Comparison of ENCODE assay signal across 28 mouse cellular contexts in the genomic region with DNA sequence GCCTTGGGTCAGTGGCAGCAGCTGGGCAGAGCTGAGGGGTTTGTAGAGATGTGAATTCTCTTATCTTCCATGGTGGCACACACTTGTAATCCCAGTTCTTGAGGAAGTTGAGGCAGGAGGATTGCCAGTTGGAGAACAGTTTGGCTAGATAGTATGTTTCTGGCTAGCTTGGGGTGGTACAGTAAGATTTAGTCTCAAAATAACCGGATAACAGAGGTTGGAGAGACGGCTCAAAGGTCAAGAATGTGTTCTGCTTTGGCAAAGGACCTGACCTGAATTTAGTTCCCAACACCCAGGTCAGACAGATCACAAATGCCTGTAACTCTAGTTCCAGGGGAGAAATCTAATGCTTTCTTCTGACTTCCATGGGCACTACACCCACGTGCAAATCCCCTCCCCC. TPM values are rescaled to one million over a fixed set of nuclear protein-coding genes. Genes with fewer than 3 reads are reported as not detected.
DNase-seq lines count a peak whose midpoint lies in the region; ATAC-seq lines count a peak whose summit lies in the region.
"Had no signal": no experiment of that assay in that cellular context is flagged by ENCODE, and none has a peak within 500 bp of the region (broad histone marks: within the 10 kb centered on the region; RNA-seq: fewer than 3 reads in every experiment).

No protein-coding gene starts in this region.

- H3K4me3 ChIP-seq in forebrain, embryonic 10.5 days = no peak overlapping the region
- H3K4me3 ChIP-seq in forebrain, embryonic 11.5 days (ENCODE audit: low read depth, low read length) = no peak overlapping the region
- no peak overlapping the region for H3K4me3 ChIP-seq in hindbrain, embryonic 10.5 days
- no peak overlapping the region for H3K4me3 ChIP-seq in hindbrain, embryonic 13.5 days
- H3K4me3 ChIP-seq in midbrain, embryonic 11.5 days (ENCODE audit: low read depth, low read length) = no peak overlapping the region
- no peak overlapping the region for H3K4me3 ChIP-seq in midbrain, embryonic 14.5 days (replicated peaks; ENCODE audit: low read depth, low read length)
- no peak overlapping the region for H3K4me3 ChIP-seq in intestine, embryonic 15.5 days (replicated peaks)
- H3K4me3 ChIP-seq: forebrain, embryonic 15.5 days; gastrocnemius, adult 2 months; heart, embryonic 10.5 days; layer of hippocampus, adult 2 months; myocyte; neural tube, embryonic 12.5 days had no signal

- WGBS in forebrain, embryonic 10.5 days = 63% methylated on average over 3 of the region's 3 CpGs
- 77% methylated on average over 3 of the region's 3 CpGs for WGBS in forebrain, embryonic 11.5 days
- 49% methylated on average over 3 of the region's 3 CpGs for WGBS in hindbrain, embryonic 10.5 days
- 70% methylated on average over 3 of the region's 3 CpGs for WGBS in hindbrain, embryonic 13.5 days
- 78% methylated on average over 3 of the region's 3 CpGs for WGBS in midbrain, embryonic 11.5 days
- 78% methylated on average over 3 of the region's 3 CpGs for WGBS in midbrain, embryonic 14.5 days
- WGBS in intestine, embryonic 15.5 days = 62% methylated on average over 3 of the region's 3 CpGs

- H3K27ac ChIP-seq in forebrain, embryonic 10.5 days = peak overlapping the region; percentile 62; the same call in 1 of the 2 replicates
- H3K27ac ChIP-seq in forebrain, embryonic 11.5 days (ENCODE audit: low read depth, low read length) = no peak overlapping the region
- peak overlapping the region; percentile 64; the same call in 1 of the 2 replicates for H3K27ac ChIP-seq in hindbrain, embryonic 10.5 days
- H3K27ac ChIP-seq in hindbrain, embryonic 13.5 days = no peak overlapping the region
- H3K27ac ChIP-seq in midbrain, embryonic 11.5 days (ENCODE audit: low read depth, low read length) = no peak overlapping the region
- H3K27ac ChIP-seq in midbrain, embryonic 14.5 days (replicated peaks; ENCODE audit: low read depth, low read length) = no peak overlapping the region
- H3K27ac ChIP-seq in intestine, embryonic 15.5 days = no peak overlapping the region
- H3K27ac ChIP-seq: forebrain, embryonic 15.5 days; gastrocnemius, adult 2 months; heart, embryonic 10.5 days; hindbrain, postnatal 0 days; layer of hippocampus, adult 2 months; neural tube, embryonic 12.5 days had no signal

- no peak overlapping the region for H3K9ac ChIP-seq in forebrain, embryonic 11.5 days (ENCODE audit: low read length)
- no peak overlapping the region for H3K9ac ChIP-seq in hindbrain, embryonic 13.5 days
- no peak overlapping the region for H3K9ac ChIP-seq in midbrain, embryonic 11.5 days (ENCODE audit: low read length)
- no peak overlapping the region for H3K9ac ChIP-seq in midbrain, embryonic 14.5 days (replicated peaks; ENCODE audit: low read length)
- no peak overlapping the region for H3K9ac ChIP-seq in intestine, embryonic 15.5 days
- H3K9ac ChIP-seq: forebrain, embryonic 15.5 days; neural tube, embryonic 12.5 days had no signal

- no peaks in the 10 kb centered on the region for H3K27me3 ChIP-seq in forebrain, embryonic 10.5 days (ENCODE audit: poor library complexity, severe bottlenecking)
- no peaks in the 10 kb centered on the region for H3K27me3 ChIP-seq in forebrain, embryonic 11.5 days (ENCODE audit: control insufficient read depth, insufficient read depth, low read length)
- peaks cover 5% of the 10 kb centered on the region; the same call in 1 of the 2 replicates for H3K27me3 ChIP-seq in hindbrain, embryonic 10.5 days (ENCODE audit: insufficient read depth, poor library complexity, severe bottlenecking)
- H3K27me3 ChIP-seq in hindbrain, embryonic 13.5 days = 0 out of 2 replicates have a peak, but pooled peaks cover 3% of the 10 kb centered on the region
- no peaks in the 10 kb centered on the region for H3K27me3 ChIP-seq in midbrain, embryonic 11.5 days (ENCODE audit: control insufficient read depth, insufficient read depth, low read length)
- no peaks in the 10 kb centered on the region for H3K27me3 ChIP-seq in midbrain, embryonic 14.5 days (ENCODE audit: control insufficient read depth, insufficient read depth, low read length)
- no peaks in the 10 kb centered on the region for H3K27me3 ChIP-seq in intestine, embryonic 15.5 days (replicated peaks)
- H3K27me3 ChIP-seq: CH12.LX; forebrain, embryonic 15.5 days; neural tube, embryonic 12.5 days had no signal

- H3K36me3 ChIP-seq in forebrain, embryonic 10.5 days (replicated peaks) = no peaks in the 10 kb centered on the region
- H3K36me3 ChIP-seq in forebrain, embryonic 11.5 days (ENCODE audit: control insufficient read depth, insufficient read depth, low read length) = no peaks in the 10 kb centered on the region
- H3K36me3 ChIP-seq in hindbrain, embryonic 10.5 days = no peaks in the 10 kb centered on the region
- no peaks in the 10 kb centered on the region for H3K36me3 ChIP-seq in hindbrain, embryonic 13.5 days
- no peaks in the 10 kb centered on the region for H3K36me3 ChIP-seq in midbrain, embryonic 11.5 days (ENCODE audit: control insufficient read depth, insufficient read depth, low read length)
- H3K36me3 ChIP-seq in midbrain, embryonic 14.5 days (ENCODE audit: control insufficient read depth, insufficient read depth, low read length) = no peaks in the 10 kb centered on the region
- H3K36me3 ChIP-seq in intestine, embryonic 15.5 days = no peaks in the 10 kb centered on the region
- H3K36me3 ChIP-seq: forebrain, embryonic 15.5 days; neural tube, embryonic 12.5 days had no signal

- H3K9me3 ChIP-seq in forebrain, embryonic 10.5 days = no peaks in the 10 kb centered on the region
- no peaks in the 10 kb centered on the region for H3K9me3 ChIP-seq in forebrain, embryonic 11.5 days (ENCODE audit: control insufficient read depth, low read length)
- no peaks in the 10 kb centered on the region for H3K9me3 ChIP-seq in hindbrain, embryonic 10.5 days
- no peaks in the 10 kb centered on the region for H3K9me3 ChIP-seq in hindbrain, embryonic 13.5 days
- H3K9me3 ChIP-seq in midbrain, embryonic 11.5 days (ENCODE audit: control insufficient read depth, low read length) = no peaks in the 10 kb centered on the region
- H3K9me3 ChIP-seq in midbrain, embryonic 14.5 days (ENCODE audit: control insufficient read depth, low read length) = no peaks in the 10 kb centered on the region
- H3K9me3 ChIP-seq in intestine, embryonic 15.5 days = no peaks in the 10 kb centered on the region
- H3K9me3 ChIP-seq: forebrain, embryonic 15.5 days; heart, embryonic 10.5 days; neural tube, embryonic 12.5 days had no signal

- H3K4me2 ChIP-seq in forebrain, embryonic 11.5 days (ENCODE audit: low read depth, low read length, severe bottlenecking) = no peak overlapping the region
- no peak overlapping the region for H3K4me2 ChIP-seq in hindbrain, embryonic 13.5 days
- no peak overlapping the region for H3K4me2 ChIP-seq in midbrain, embryonic 11.5 days
- no peak overlapping the region for H3K4me2 ChIP-seq in midbrain, embryonic 14.5 days (ENCODE audit: low read length)
- H3K4me2 ChIP-seq in intestine, embryonic 15.5 days (replicated peaks) = no peak overlapping the region
- H3K4me2 ChIP-seq: liver, embryonic 11.5 days had no signal

- no peak for DNase-seq in forebrain, embryonic 10.5 days (ENCODE audit: extremely low spot score, low spot score)
- DNase-seq in forebrain, embryonic 11.5 days (ENCODE audit: low spot score) = no peak
- DNase-seq in hindbrain, embryonic 10.5 days (ENCODE audit: low spot score) = no peak
- DNase-seq in midbrain, embryonic 11.5 days (ENCODE audit: low spot score, missing footprints) = no peak
- no peak for DNase-seq in midbrain, embryonic 14.5 days
- DNase-seq: adrenal gland, adult 2 months; adrenal gland, postnatal 36 days; cerebellum, adult 18-20 months; cerebellum, postnatal 10 days; gastrocnemius, adult 2 months; gastrocnemius, postnatal 36 days; heart, postnatal 10 days; lung, postnatal 36 days; right cerebral cortex, adult 18-20 months; spleen, adult 18-20 months; thymus, postnatal 14 days had no signal

- ATAC-seq in forebrain, embryonic 11.5 days (replicated peaks; ENCODE audit: low FRiP score) = no peak
- ATAC-seq in hindbrain, embryonic 13.5 days (ENCODE audit: low FRiP score) = no peak
- 0 out of 2 replicates have a peak, but pooled peaks have one; percentile 10 for ATAC-seq in midbrain, embryonic 11.5 days (ENCODE audit: low FRiP score)
- ATAC-seq in midbrain, embryonic 14.5 days (ENCODE audit: low FRiP score, low TSS enrichment) = no peak
- ATAC-seq in intestine, embryonic 15.5 days = no peak
- ATAC-seq: activated CD4-positive, CD25-positive, alpha-beta regulatory T cell, adult 4 months; intestine, embryonic 16.5 days had no signal

- peaks cover 29% of the 10 kb centered on the region for H3K4me1 ChIP-seq in forebrain, embryonic 10.5 days
- peaks cover 3% of the 10 kb centered on the region; the same call in 1 of the 2 replicates for H3K4me1 ChIP-seq in forebrain, embryonic 11.5 days (replicated peaks; ENCODE audit: control insufficient read depth, insufficient read depth, low read length)
- peaks cover 23% of the 10 kb centered on the region for H3K4me1 ChIP-seq in hindbrain, embryonic 10.5 days (replicated peaks)
- H3K4me1 ChIP-seq in hindbrain, embryonic 13.5 days (replicated peaks) = peaks cover 6% of the 10 kb centered on the region
- peaks cover 7% of the 10 kb centered on the region; the same call in 1 of the 2 replicates for H3K4me1 ChIP-seq in midbrain, embryonic 11.5 days (ENCODE audit: control insufficient read depth, insufficient read depth, low read length)
- H3K4me1 ChIP-seq in midbrain, embryonic 14.5 days (ENCODE audit: control insufficient read depth, insufficient read depth, low read length) = 0 out of 2 replicates have a peak, but pooled peaks cover 4% of the 10 kb centered on the region
- H3K4me1 ChIP-seq in intestine, embryonic 15.5 days (replicated peaks) = 0 out of 2 replicates have a peak, but pooled peaks cover 2% of the 10 kb centered on the region

RNA-seq across cellular contexts. Expression of a gene that starts 15.3 kb away (rescaled TPM):
- polyA plus RNA-seq in forebrain, embryonic 10.5 days (2016; fragmentation: Nextera tagmentation; extraction: Ambion mirVana) = 4.5 TPM in 2 replicates
- 4.2 and 5.0 TPM in 2 replicates for polyA plus RNA-seq in forebrain, embryonic 11.5 days (2014; fragmentation: Nextera tagmentation; extraction: Ambion mirVana)
- polyA plus RNA-seq in hindbrain, embryonic 10.5 days (2016; fragmentation: Nextera tagmentation; extraction: Ambion mirVana) = 4.8 and 5.0 TPM in 2 replicates
- 2.2 and 3.7 TPM in 2 replicates for polyA plus RNA-seq in hindbrain, embryonic 13.5 days (2015; fragmentation: Nextera tagmentation; extraction: Ambion mirVana)
- 5.5 and 6.2 TPM in 2 replicates for polyA plus RNA-seq in midbrain, embryonic 11.5 days (2014; fragmentation: Nextera tagmentation; extraction: Ambion mirVana)
- polyA plus RNA-seq in midbrain, embryonic 14.5 days (2014; fragmentation: Nextera tagmentation; extraction: Ambion mirVana) = 1.2 and 2.5 TPM in 2 replicates
- polyA plus RNA-seq in intestine, embryonic 15.5 days (2015; fragmentation: Nextera tagmentation; extraction: Ambion mirVana) = 17.7 and 18.8 TPM in 2 replicates

Comparison
In these comparisons a context has a peak if more than half of its experiments do, and no peak if none do; other contexts are left out.
1. H3K27ac ChIP-seq: peak in forebrain, embryonic 10.5 days (single experiment) and hindbrain, embryonic 10.5 days (single experiment); none in forebrain, embryonic 11.5 days (single experiment), hindbrain, embryonic 13.5 days (single experiment), midbrain, embryonic 11.5 days (single experiment), midbrain, embryonic 14.5 days (single experiment) and intestine, embryonic 15.5 days (single experiment).